ENCODE assay signal across 11 mouse cellular contexts in the genomic region with DNA sequence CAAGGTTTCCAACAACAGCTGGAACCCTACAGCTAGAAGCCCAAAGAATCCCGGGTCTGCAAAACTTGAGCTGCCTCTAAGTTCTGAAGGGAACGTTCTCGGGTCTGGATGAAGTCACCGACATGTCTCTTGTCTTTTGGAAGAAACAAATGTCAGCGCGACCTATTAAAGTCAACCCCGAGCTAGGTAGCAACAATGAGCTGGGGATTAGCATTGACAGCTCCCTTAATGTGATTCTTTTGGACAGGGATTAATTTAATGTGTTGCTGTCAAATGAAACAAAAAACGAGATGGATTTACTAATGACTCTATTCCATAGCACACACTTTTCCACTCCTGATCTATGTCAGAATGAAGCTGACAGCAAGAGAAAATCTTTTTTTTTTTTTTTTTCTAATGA. TPM values are rescaled to one million over a fixed set of nuclear protein-coding genes. Genes with fewer than 3 reads are reported as not detected.
DNase-seq lines count a peak whose midpoint lies in the region; ATAC-seq and TF ChIP-seq lines count a peak whose summit lies in the region.
"Had no signal": no experiment of that assay in that cellular context is flagged by ENCODE, and none has a peak within 500 bp of the region (broad histone marks: within the 10 kb centered on the region; RNA-seq: fewer than 3 reads in every experiment).

No protein-coding gene starts in this region.

- no peaks in the 10 kb centered on the region for H3K27me3 ChIP-seq in heart, embryonic 13.5 days (replicated peaks)
- H3K27me3 ChIP-seq in forebrain, embryonic 13.5 days = no peaks in the 10 kb centered on the region
- H3K27me3 ChIP-seq in midbrain, embryonic 12.5 days = peaks cover 55% of the 10 kb centered on the region
- H3K27me3 ChIP-seq: intestine, embryonic 15.5 days had no signal

- peaks cover 25% of the 10 kb centered on the region for H3K4me1 ChIP-seq in heart, embryonic 13.5 days
- H3K4me1 ChIP-seq in forebrain, embryonic 13.5 days = peaks cover 29% of the 10 kb centered on the region
- peaks cover 23% of the 10 kb centered on the region for H3K4me1 ChIP-seq in midbrain, embryonic 12.5 days

- no peak for DNase-seq in heart, postnatal 10 days
- peak; percentile 71 for DNase-seq in brain, embryonic 14.5 days (ENCODE audit: low read depth)
- DNase-seq in adrenal gland, postnatal 25 days = no peak
- DNase-seq in right cerebral cortex, postnatal 4 days = no peak
- no peak for DNase-seq in c-Kit-positive CD71-positive TER-119-positive erythroid progenitor cells, embryonic 14.5 days (ENCODE audit: low spot score)
- DNase-seq: cerebellum, adult 9-11 months; layer of hippocampus, adult 9-11 months had no signal

- peak overlapping the region; percentile 88 for H3K4me2 ChIP-seq in heart, embryonic 13.5 days
- H3K4me2 ChIP-seq in forebrain, embryonic 13.5 days = peak overlapping the region; percentile 91
- peak overlapping the region; percentile 25; the same call in 1 of the 2 replicates for H3K4me2 ChIP-seq in midbrain, embryonic 12.5 days (replicated peaks)

- H3K9me3 ChIP-seq in heart, embryonic 13.5 days = no peaks in the 10 kb centered on the region
- H3K9me3 ChIP-seq in forebrain, embryonic 13.5 days (replicated peaks) = no peaks in the 10 kb centered on the region
- H3K9me3 ChIP-seq in midbrain, embryonic 12.5 days = no peaks in the 10 kb centered on the region
- H3K9me3 ChIP-seq: intestine, embryonic 15.5 days had no signal

- TF ChIP-seq CTCF in brain, embryonic 14.5 days (IDR thresholded peaks at IDR 0.05; ENCODE audit: borderline replicate concordance, extremely low read depth, insufficient read depth, insufficient read length) = no peak

- peak overlapping the region; percentile 87 for H3K9ac ChIP-seq in heart, embryonic 13.5 days
- no peak overlapping the region for H3K9ac ChIP-seq in forebrain, embryonic 13.5 days
- no peak overlapping the region for H3K9ac ChIP-seq in midbrain, embryonic 12.5 days (replicated peaks)
- H3K9ac ChIP-seq: intestine, embryonic 15.5 days had no signal

- no peaks in the 10 kb centered on the region for H3K36me3 ChIP-seq in heart, embryonic 13.5 days
- no peaks in the 10 kb centered on the region for H3K36me3 ChIP-seq in forebrain, embryonic 13.5 days (ENCODE audit: poor library complexity, severe bottlenecking)
- no peaks in the 10 kb centered on the region for H3K36me3 ChIP-seq in midbrain, embryonic 12.5 days
- H3K36me3 ChIP-seq: intestine, embryonic 15.5 days had no signal

- 12% methylated on average over 8 of the region's 8 CpGs for WGBS in heart, embryonic 13.5 days
- WGBS in forebrain, embryonic 13.5 days = 1% methylated on average over 8 of the region's 8 CpGs
- WGBS in midbrain, embryonic 12.5 days = 3% methylated on average over 8 of the region's 8 CpGs

- ATAC-seq in heart, embryonic 13.5 days (ENCODE audit: extremely low read depth, insufficient number of reproducible peaks, low FRiP score, low TSS enrichment) = no peak
- peak; percentile 23; the same call in 1 of the 2 replicates for ATAC-seq in forebrain, embryonic 13.5 days
- ATAC-seq in midbrain, embryonic 12.5 days (ENCODE audit: low FRiP score, low read depth) = no peak
- ATAC-seq: intestine, embryonic 15.5 days had no signal

- intact Hi-C loops in heart, postnatal 10 days (cut with DNase I) = loop anchor here (10.0 kb wide), 2 partner anchors 112 to 512 kb away; no protein-coding TSS in a partner anchor

- TF ChIP-seq POLR2A in brain, embryonic 14.5 days (IDR thresholded peaks at IDR 0.05; ENCODE audit: borderline replicate concordance, extremely low read depth, insufficient read depth, insufficient read length, poor library complexity, severe bottlenecking) = no peak

- H3K4me3 ChIP-seq in heart, embryonic 13.5 days = peak overlapping the region; percentile 60
- H3K4me3 ChIP-seq in forebrain, embryonic 13.5 days = no peak overlapping the region
- H3K4me3 ChIP-seq in midbrain, embryonic 12.5 days = no peak overlapping the region
- H3K4me3 ChIP-seq: intestine, embryonic 15.5 days had no signal

- peak overlapping the region; percentile 65 for H3K27ac ChIP-seq in heart, embryonic 13.5 days (replicated peaks)
- H3K27ac ChIP-seq in forebrain, embryonic 13.5 days = no peak overlapping the region
- H3K27ac ChIP-seq in midbrain, embryonic 12.5 days (replicated peaks) = no peak overlapping the region
- H3K27ac ChIP-seq: intestine, embryonic 15.5 days had no signal

RNA-seq across cellular contexts. Expression of a gene that starts 27.5 kb away (rescaled TPM):
- 28.0 and 28.4 TPM in 2 replicates for polyA plus RNA-seq in heart, embryonic 13.5 days (2015; fragmentation: Nextera tagmentation; extraction: Ambion mirVana)
- total RNA-seq in heart, postnatal 10 days (2021) = 10 to 100 TPM; 55.5 to 60.5 TPM
- polyA plus RNA-seq in brain, embryonic 14.5 days (2012; rRNA removed) = 51.7 and 59.4 TPM in 2 replicates
- 32.6 and 33.6 TPM in 2 replicates for polyA plus RNA-seq in forebrain, embryonic 13.5 days (2015; fragmentation: Nextera tagmentation; extraction: Ambion mirVana)
- 47.3 and 52.3 TPM in 2 replicates for polyA plus RNA-seq in midbrain, embryonic 12.5 days (2016; fragmentation: Nextera tagmentation; extraction: Ambion mirVana)
- 49.8 and 54.5 TPM in 2 replicates for total RNA-seq in adrenal gland, postnatal 25 days (2021)

Comparison
In these comparisons a context has a peak if more than half of its experiments do, and no peak if none do; other contexts are left out.
1. H3K4me2 ChIP-seq: peak in every context shown above with its lines; median percentile 91 in forebrain, embryonic 13.5 days; 88 in heart, embryonic 13.5 days; 25 in midbrain, embryonic 12.5 days.